Mouse (Mus musculus) heart, postnatal 0 days (tissue): ENCODE measurements around the gene Krtap1-3.

Experiments
- CTCF ChIP-seq: IDR thresholded peaks from 2 replicates; pipeline ENCODE4 v1.5.1; 2016; ENCODE audit warnings: antibody characterized with exemption, control low read depth, low read depth
- EP300 ChIP-seq: IDR thresholded peaks from 2 replicates; pipeline ENCODE4 v1.6.1; 2016; ENCODE audit warnings: antibody characterized with exemption, low read depth

DNA sequence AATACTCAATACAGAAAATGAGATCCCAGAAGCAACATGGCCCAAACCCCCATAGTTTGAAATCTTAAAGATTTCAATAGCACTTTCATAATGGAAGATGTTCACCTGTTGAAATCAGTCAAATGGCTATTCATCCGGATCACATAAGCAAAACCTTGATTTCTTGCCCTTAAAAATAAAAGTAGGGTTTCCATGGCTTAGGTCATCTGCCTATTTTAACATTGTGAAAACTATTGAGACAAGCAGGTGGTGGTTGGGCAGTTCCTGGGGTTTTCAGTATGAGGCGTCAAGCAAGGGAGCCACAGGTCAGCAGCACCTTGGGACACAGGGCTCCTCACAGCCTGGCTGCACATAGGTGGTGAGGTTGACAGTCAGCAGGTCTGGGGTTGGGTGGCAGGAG, 34.9 kb downstream of the Krtap1-3 start:
- no peak for TF ChIP-seq CTCF
- no peak for TF ChIP-seq EP300
